Mouse (Mus musculus) embryo, embryonic 11 days (tissue): ENCODE measurements around the gene Fap.

Source experiments
- DNase-seq: peaks from one replicate; pipeline ENCODE4 v3.0.0-alpha.2; 2015

Gene Fap

DNA sequence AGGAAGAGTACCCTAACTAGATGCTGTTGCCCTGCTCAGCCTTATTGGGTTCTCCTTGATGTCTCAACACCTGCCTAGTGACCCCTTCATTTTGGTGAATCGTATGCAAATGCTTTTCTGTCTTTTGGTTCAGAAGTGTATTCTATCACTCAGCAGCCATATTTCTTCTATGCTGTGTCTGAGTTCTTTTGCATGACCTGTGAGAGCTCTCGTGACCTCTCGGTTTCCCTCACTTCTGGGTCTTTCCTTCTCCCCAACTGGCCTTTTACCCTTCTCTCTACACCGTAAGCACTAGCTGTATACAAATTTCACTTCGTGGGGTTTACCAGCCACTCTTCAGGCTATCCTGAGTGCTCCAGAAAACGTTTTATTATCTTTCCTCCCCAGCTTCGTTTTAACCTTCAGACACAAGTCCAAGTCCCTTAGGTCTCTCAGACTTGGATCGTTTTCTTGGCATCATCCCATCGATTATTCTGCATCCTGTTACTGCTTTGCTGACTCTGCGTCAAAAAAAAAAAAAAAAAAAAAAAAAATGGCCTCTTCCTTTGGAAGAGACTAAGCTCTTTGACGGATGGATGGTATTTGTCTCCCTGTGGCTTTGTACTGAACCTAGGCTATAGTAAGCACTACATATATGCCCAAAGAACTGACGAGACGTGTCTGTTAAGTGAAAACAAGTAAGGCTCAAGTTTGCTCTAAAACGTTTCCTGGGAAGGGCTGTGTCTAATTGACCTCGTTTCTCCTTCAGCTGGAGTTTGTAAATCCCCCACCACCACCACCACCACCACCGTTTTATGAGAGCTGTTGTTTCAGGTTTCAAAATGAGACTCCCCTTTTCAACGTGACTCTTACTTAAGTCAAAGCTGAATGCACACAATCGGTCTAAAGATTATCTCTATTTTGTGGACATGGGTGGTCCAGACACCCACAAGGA is 114.4 kb downstream of the Fap start:
- no peak for DNase-seq

DNA sequence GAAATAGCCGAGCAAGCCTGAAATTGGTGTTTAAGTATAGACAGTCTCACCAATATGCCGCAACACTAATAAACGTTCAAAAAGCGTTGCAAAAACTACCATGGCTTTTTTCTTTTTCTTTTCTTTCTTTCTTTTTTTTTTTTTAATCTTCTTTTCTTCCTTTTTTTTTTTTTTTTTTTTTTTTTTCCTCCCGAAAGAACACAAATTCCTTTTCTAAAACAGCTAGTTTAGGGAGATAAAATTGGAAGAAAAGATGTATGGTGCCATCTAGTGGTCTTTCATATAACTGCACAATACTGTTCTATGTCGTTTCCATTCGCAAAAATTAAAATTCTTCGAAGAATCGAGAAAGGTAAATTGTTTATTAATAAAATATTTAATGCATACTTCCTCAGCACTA is 115.8 kb downstream of the Fap start:
- DNase-seq, result peak; percentile 52

DNA sequence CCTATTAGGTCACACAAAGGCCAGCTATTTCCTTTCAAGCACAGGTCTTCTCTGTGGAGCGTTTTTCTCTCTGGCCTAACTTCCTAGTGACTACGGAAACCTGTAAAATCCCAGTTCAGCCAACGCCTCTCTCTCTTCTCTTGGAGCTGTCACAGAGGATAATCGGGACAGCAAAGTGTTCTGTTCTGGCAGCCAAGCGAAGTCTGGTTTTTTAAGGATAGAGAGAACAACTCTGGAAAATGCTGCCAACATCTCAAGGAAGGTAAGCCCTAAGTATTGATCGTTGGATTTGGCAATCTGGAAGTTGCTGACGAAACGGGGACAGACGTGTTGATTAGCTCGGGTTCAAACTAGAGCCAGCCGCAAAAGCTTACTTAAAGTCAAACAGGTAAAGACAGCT is 118.9 kb downstream of the Fap start:
- DNase-seq, result no peak

DNA sequence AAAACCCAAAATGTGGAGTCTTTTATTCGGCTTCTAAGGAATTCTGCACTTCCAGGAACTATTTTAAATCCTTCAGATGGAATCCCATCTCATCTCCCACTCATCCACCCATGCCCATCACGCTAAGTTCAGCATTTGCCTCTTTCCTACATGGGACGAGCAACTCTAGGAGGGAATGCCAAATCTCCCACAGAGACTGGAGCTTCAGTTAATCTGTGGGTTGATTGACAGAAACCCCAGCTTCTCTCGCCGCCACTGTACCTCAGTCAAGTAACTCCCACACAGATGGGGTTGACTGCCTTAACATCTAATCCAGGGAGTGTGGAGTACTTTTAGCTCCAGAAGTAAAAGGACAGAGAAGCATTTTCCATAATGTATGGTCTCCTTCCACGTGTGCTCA is 119.8 kb downstream of the Fap start:
- no peak for DNase-seq
